Mouse (Mus musculus) heart, embryonic 14.5 days (tissue): ENCODE data around the gene Il6ra. TPM values are rescaled to one million over a fixed set of nuclear protein-coding genes. Genes with fewer than 3 reads are reported as not detected.

ENCODE experiments used
- ATAC-seq: fragments of 200-750 bp; cut with Nextera tagmentation; 2 replicates; pipeline ENCODE4 v1.8.0; 2017; ENCODE audit warnings: low read depth, moderate TSS enrichment; ENCODE audit not compliant: insufficient number of reproducible peaks, insufficient read depth, low FRiP score
- H3K27ac ChIP-seq, 2 experiments: fragments of 200-500 bp in 1 of 2; fragments of 300-500 bp in 1 of 2; sonication (generic) in 1 of 2; replicated peaks in 1 of 2; 2 replicates each; pipeline ENCODE4 v1.5.1; 2012 to 2014; ENCODE audit warnings: low read depth in 2 of 2, low read length in 2 of 2, control low read depth in 1 of 2, mild to moderate bottlenecking in 1 of 2, mixed read lengths in 1 of 2; ENCODE audit not compliant: control insufficient read depth in 1 of 2, insufficient read depth in 1 of 2
- H3K27me3 ChIP-seq: fragments of 300-500 bp; sonication (generic); 2 replicates; pipeline ENCODE4 v1.6.1; 2014; ENCODE audit warnings: mild to moderate bottlenecking, low read length, control low read depth; ENCODE audit not compliant: control insufficient read depth, insufficient read depth
- H3K36me3 ChIP-seq: fragments of 300-500 bp; sonication (generic); 2 replicates; pipeline ENCODE4 v1.6.1; 2014; ENCODE audit warnings: mild to moderate bottlenecking, control low read depth, low read length, mixed read lengths; ENCODE audit not compliant: control insufficient read depth, insufficient read depth
- H3K4me1 ChIP-seq, 2 experiments: fragments of 200-500 bp in 1 of 2; fragments of 300-500 bp in 1 of 2; sonication (generic) in 1 of 2; 2 replicates each; pipeline ENCODE4 v1.6.1; 2012 to 2014; ENCODE audit warnings: low read length in 2 of 2, control low read depth in 1 of 2, mixed read lengths in 1 of 2; ENCODE audit not compliant: control insufficient read depth in 2 of 2, insufficient read depth in 2 of 2
- H3K4me2 ChIP-seq: fragments of 300-500 bp; sonication (generic); 2 replicates; pipeline ENCODE4 v1.6.1; 2014; ENCODE audit warnings: mild to moderate bottlenecking, low read length
- H3K4me3 ChIP-seq, 2 experiments: fragments of 200-500 bp in 1 of 2; fragments of 300-500 bp in 1 of 2; sonication (generic) in 1 of 2; 2 replicates each; pipeline ENCODE4 v1.5.1; 2012 to 2014; ENCODE audit warnings: low read length in 2 of 2, mild to moderate bottlenecking in 2 of 2, control low read depth in 1 of 2, low read depth in 1 of 2, moderate library complexity in 1 of 2; ENCODE audit not compliant: control insufficient read depth in 1 of 2, insufficient read depth in 1 of 2
- H3K9ac ChIP-seq: fragments of 300-500 bp; sonication (generic); 2 replicates; pipeline ENCODE4 v1.6.1; 2014; ENCODE audit warnings: mild to moderate bottlenecking, low read length
- H3K9me3 ChIP-seq: fragments of 300-500 bp; sonication (generic); 2 replicates; pipeline ENCODE4 v1.6.1; 2016; ENCODE audit warnings: low read length, control low read depth; ENCODE audit not compliant: control insufficient read depth
- WGBS: fragments of 180-500 bp; shearing (Covaris S2); extraction: QIAGEN DNeasy Blood & Tissue Kit; methylation state at CpG from one replicate; pipeline ENCODE4 v1.1.7; 2014; 5-methylcytosine and 5-hydroxymethylcytosine counted together
- polyA plus RNA-seq: library from polyadenylated mRNA; unstranded; fragments of >200 nt; fragmentation: Nextera tagmentation; extraction: Ambion mirVana; gene quantifications from 2 replicates; pipeline ENCODE4 v1.2.1, GENCODE M21; 2014

Il6ra gene
- polyA plus RNA-seq, 1 experiment from 2014 or later, result 0.32 TPM

GRCm38 (mm10) chr3:89896571-89896970 lies 16.4 kb downstream of the Il6ra start:
- Histone ChIP-seq H3K4me2 (no peak overlapping the region), H3K27ac (no peak overlapping the region), H3K4me1 (peaks cover 7 to 8% of the 10 kb centered on the region in 2 experiments), H3K36me3 (no peaks in the 10 kb centered on the region), H3K4me3 (no peak overlapping the region), H3K9me3 (no peaks in the 10 kb centered on the region), H3K27me3 (no peaks in the 10 kb centered on the region), H3K9ac (no peak overlapping the region)
- ATAC-seq, result no peak
- WGBS, result 39% methylated on average over 5 of the region's 5 CpGs

DNA sequence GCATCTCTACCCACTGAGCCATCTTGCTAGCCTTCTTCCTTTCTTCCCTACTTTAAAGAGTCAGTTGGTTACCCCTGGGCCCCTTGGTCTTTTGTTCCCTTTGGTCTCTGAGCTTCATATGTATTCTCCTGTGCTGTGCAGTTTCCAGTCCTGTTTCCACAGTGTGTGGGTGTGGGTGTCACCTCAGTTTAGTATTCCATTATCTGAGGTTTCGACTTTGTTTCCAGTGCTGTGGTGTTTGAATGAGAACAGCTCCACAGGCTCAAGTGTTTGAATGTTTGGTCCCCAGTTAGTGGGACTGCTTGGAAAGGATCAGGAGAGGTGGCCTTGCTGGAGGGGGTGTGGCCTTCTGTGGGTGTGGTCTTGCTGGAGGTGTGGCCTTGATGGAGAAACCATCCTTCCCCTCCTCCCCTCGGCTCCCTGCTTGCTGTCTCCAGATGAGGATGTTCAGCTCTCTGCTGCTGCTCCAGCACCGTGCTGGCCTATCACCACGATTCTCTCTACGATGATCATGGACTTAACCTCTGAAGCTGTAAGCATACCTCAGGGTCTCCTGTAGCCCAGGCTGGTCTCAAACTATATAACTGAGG lies 20.4 kb downstream of the Il6ra start:
- 82% methylated on average over 5 of the region's 5 CpGs for WGBS
- no peak for ATAC-seq
- Histone ChIP-seq H3K4me2 (no peak overlapping the region), H3K36me3 (no peaks in the 10 kb centered on the region), H3K4me3 (no peak overlapping the region), H3K4me1 (no peaks in the 10 kb centered on the region), H3K9ac (no peak overlapping the region), H3K27me3 (no peaks in the 10 kb centered on the region), H3K27ac (no peak overlapping the region), H3K9me3 (no peaks in the 10 kb centered on the region)

DNA sequence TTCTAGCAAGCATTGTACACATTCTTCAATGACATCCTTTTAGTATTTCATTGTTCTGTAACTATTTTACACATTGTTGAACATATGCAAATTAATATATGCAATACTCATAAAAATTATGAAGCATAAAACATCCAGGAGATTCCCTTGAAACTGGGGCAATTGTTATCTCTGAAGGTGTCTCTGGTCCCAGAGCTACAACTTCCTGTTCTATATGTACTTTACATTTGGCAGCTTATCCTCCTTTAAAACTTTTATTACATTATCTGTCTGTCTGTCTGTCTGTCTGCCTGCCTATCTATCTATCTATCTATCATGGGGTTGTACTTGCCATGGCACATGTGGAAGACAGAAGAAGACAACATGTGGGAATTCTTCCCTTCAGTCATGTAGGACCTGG lies 21.3 kb downstream of the Il6ra start:
- H3K36me3 ChIP-seq, result no peaks in the 10 kb centered on the region
- no peaks in the 10 kb centered on the region for H3K9me3 ChIP-seq
- no peak overlapping the region for H3K27ac ChIP-seq
- H3K27me3 ChIP-seq, result no peaks in the 10 kb centered on the region
- H3K4me2 ChIP-seq, result no peak overlapping the region
- ATAC-seq, result no peak
- no peak overlapping the region for H3K4me3 ChIP-seq
- H3K4me1 ChIP-seq, result no peaks in the 10 kb centered on the region; a peak in 1 of 4 replicates
- H3K9ac ChIP-seq, result no peak overlapping the region

GRCm38 (mm10) chr3:89889841-89890430 lies 23.1 kb downstream of the Il6ra start:
- no peak overlapping the region for H3K4me3 ChIP-seq
- H3K27me3 ChIP-seq, result no peaks in the 10 kb centered on the region
- no peak for ATAC-seq
- H3K4me1 ChIP-seq, result no peaks in the 10 kb centered on the region; a peak in 1 of 4 replicates
- no peak overlapping the region for H3K4me2 ChIP-seq
- no peaks in the 10 kb centered on the region for H3K9me3 ChIP-seq
- H3K36me3 ChIP-seq, result no peaks in the 10 kb centered on the region
- H3K9ac ChIP-seq, result no peak overlapping the region
- WGBS, result 69% methylated on average over 8 of the region's 8 CpGs
- no peak overlapping the region for H3K27ac ChIP-seq

DNA sequence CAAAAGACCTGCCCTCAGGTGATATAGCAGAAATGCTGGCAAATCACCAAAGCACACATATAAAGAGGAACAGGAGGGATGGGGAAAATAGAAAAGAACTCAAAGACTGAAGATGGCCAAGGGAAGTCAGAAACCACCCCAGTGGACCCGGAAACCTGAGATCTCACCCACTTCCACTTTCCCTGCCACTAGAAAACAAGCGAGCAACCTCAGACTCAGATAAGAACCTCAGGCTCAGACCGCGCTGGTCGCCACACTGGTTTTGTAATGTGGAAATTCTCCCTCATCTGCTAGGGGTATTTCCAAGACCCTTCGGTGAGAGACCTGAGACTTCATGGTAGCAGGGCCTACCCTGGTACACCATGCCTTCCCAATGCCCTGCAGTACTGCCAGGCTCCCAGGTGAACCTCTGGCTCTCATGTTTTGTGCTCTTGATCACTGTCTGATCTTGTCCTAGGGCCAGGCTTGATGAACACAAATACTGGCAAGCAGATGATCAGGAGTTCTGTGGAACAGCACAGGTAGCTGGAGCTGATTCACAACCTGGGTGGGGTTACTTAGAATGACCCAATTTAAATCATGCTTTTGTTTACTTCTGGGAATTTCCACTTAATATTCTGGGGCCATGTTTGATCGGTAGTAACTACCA lies 25.3 kb downstream of the Il6ra start:
- ATAC-seq, result no peak
- Histone ChIP-seq H3K36me3 (no peaks in the 10 kb centered on the region), H3K9me3 (no peaks in the 10 kb centered on the region), H3K4me3 (no peak overlapping the region), H3K4me1 (no peaks in the 10 kb centered on the region; a peak in 1 of 4 replicates), H3K9ac (no peak overlapping the region), H3K27ac (no peak overlapping the region), H3K27me3 (no peaks in the 10 kb centered on the region), H3K4me2 (no peak overlapping the region)
- WGBS, result 78% methylated on average over 7 of the region's 7 CpGs

DNA sequence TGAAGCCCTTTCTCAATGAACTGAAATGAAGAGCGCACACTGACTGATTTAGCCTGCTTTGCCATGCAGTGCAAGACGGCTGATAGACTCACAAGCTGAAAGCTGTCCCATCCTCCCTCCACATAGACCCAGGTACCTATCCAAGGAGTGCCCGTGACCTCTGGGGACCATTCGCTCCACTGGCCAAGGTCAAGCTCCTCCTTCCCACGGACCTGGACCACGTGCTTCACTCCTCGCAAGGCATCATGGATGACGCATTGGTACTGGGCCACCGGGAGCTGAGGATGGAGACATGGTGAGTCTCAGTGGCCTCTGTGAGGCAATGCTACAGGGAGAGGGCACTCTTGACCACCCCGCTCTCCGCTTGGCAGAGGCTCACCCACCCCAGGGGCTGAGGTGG lies 27.2 kb downstream of the Il6ra start:
- no peak overlapping the region for H3K9ac ChIP-seq
- H3K4me1 ChIP-seq, result no peaks in the 10 kb centered on the region; a peak in 1 of 4 replicates
- H3K27ac ChIP-seq, result no peak overlapping the region
- no peaks in the 10 kb centered on the region for H3K36me3 ChIP-seq
- H3K9me3 ChIP-seq, result no peaks in the 10 kb centered on the region
- H3K27me3 ChIP-seq, result no peaks in the 10 kb centered on the region
- H3K4me3 ChIP-seq, result no peak overlapping the region
- no peak overlapping the region for H3K4me2 ChIP-seq
- ATAC-seq, result no peak
- WGBS, result 86% methylated on average over 11 of the region's 11 CpGs

DNA sequence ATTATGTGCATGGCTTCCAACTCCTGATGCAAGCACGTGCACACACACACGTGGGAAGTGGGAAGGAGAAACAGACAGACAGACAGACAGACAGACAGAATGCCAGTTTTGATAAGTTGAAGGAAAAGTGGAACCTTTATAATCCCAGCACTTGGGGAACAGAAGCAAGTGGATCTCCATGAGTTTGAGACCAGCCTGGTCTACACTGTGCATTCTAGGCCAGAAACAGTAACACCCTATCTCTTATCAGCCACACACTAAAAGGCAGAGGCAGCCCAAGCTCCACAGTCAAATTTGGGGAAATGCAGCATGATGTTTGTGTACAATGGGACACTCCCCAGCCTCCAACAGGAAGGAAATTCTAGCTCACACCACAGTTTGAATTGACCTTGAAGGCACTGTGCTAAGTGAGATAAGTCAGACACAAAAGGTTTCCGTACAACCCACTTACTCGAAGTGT lies 29.4 kb downstream of the Il6ra start:
- Histone ChIP-seq H3K4me3 (no peak overlapping the region), H3K4me2 (no peak overlapping the region), H3K9ac (no peak overlapping the region), H3K27me3 (no peaks in the 10 kb centered on the region), H3K36me3 (no peaks in the 10 kb centered on the region), H3K27ac (no peak overlapping the region; a peak in 1 of 4 replicates), H3K4me1 (no peaks in the 10 kb centered on the region; a peak in 1 of 4 replicates), H3K9me3 (no peaks in the 10 kb centered on the region)
- 58% methylated on average over 4 of the region's 4 CpGs for WGBS
- ATAC-seq, result no peak
